Mouse (Mus musculus) ES-CJ7 (cell line): ENCODE results near the gene Tmem238.
"Not testable (repeated sequence)": the region's sequence is repeated elsewhere in the genome, so short reads cannot be mapped to it uniquely, and the experiment has no call there.

Experiments
- DNase-seq: peaks from one replicate; pipeline ENCODE4 v3.0.0; 2011; ENCODE audit warnings: low read depth, low spot score

Gene Tmem238

DNA sequence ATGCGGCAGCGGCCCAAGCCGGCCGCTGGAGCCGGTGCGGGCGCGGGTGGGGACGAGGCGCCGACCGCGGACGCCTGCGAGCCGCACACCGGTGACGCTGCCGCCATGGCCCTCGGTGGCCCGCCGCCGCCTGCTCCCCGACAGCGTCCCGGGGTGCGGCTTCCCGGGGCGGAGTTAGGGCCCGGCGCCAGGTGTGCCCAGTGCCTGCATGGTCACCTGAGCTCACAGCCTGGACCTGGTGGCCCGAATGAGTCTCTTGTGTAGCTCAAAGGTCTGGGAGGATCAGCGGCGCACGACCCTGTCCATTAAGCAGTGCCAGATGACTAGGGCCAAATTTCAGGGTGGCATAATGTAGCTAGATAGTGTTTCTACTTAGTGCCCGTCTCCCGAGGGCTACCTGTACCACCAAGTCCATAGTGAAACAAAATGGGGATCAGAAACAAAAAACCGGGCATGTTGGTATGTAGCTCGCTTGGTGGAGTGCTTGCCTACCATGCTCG is at the start of gene Tmem238:
Gene Tmem238, minus strand, starts transcription at position 221 of the 500 bp plus-strand sequence.
- DNase-seq: no peak

DNA sequence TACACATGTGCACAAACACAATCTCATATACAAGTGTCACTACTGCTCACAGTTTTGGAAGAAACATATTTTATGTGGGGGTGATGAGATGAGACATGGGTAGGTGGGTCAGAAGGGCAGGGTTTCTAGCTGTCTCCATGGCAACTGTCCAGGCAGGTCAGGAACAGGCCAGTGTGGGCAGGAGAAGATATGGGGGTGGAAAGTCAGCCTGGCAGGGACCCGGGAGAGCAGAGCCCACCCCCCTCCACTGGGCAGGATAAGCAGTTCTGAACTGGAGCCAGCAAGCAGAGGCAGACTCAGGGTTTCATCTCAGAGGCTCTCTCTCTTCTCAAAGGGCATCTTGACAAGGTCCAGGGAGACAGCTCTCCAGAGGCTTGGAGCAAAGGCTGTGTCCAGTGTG is 48.2 kb upstream of the Tmem238 start:
- DNase-seq: no peak

DNA sequence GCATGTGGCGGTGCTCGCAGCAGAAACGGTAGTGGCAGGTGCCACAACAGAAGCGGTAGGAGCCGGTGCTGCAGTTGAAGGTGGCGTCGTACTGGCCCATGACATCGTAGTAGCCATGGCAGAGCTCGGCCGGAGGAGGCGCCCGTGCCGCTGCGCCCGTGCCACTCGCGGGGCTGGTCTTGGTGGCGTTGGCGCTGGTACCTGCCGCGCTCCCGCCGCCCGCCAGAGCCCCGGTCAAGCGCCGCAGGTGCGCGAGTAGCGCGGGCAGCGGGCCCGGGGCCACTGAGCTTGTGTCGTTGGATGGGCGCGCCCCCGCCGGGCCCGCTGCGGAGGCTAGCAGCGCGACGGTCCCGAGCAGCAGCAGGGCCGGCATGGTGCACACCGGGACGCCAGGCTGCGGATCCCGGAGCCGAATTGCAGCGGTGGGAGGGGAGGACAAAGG is 46.9 kb upstream of the Tmem238 start:
- peak; percentile 79 for DNase-seq

DNA sequence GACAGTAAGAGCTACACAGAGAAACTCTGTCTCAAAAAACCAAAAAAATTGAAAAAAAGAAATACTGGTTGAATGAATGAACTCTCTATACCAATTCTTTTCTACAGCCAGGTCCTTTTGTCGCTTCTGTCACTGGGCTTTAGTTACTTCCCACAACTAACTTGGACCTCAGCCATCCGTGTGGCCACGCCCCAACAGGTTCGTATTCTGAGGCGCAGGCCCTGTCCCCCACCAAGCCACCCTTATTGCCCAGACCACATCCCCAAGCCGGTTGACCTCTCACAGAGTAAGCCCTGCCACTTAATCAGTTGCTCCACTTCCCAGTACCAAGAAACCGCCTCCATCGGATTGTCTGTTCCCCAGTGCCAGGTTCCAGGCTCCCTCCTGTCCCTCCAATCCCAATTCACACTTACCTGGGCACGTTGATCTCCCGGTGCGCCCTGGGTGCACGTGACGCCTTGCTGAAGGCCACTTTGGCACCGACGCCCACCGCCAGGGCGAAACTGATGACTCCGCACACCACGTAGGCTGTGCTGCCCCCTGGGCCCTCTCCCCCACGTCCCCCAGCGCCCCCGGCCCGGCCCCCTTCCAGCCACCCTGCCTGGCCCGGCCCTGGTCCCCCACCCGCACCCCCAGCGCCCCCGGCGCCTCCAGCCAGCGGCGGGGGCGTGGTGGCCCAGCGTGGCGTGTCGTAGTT is 46.3 kb upstream of the Tmem238 start:
- DNase-seq: no peak

DNA sequence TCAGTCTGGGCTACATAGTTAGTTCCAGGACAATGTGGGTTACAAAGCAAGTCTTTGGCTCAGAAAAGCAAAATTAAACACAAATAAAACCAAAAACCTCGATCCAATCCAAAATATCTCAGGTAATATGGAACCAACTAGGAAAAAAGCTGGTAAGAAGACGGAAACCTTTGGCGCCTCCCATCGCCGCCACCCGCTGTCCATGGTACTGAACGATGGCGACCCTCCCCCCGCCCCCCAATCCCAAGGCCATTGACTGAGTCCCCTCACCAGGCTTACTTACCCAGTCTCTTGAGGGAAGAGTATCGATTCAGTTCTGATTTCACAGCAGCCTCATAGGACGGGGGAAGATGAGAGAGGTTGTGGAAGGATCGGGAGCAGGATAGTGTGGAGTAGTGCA is 41.0 kb upstream of the Tmem238 start:
- DNase-seq: no peak

- peak; percentile 93 for DNase-seq
Observed at GRCm38 (mm10) chr7:4825365-4825764, 35.9 kb upstream of the Tmem238 start.

DNA sequence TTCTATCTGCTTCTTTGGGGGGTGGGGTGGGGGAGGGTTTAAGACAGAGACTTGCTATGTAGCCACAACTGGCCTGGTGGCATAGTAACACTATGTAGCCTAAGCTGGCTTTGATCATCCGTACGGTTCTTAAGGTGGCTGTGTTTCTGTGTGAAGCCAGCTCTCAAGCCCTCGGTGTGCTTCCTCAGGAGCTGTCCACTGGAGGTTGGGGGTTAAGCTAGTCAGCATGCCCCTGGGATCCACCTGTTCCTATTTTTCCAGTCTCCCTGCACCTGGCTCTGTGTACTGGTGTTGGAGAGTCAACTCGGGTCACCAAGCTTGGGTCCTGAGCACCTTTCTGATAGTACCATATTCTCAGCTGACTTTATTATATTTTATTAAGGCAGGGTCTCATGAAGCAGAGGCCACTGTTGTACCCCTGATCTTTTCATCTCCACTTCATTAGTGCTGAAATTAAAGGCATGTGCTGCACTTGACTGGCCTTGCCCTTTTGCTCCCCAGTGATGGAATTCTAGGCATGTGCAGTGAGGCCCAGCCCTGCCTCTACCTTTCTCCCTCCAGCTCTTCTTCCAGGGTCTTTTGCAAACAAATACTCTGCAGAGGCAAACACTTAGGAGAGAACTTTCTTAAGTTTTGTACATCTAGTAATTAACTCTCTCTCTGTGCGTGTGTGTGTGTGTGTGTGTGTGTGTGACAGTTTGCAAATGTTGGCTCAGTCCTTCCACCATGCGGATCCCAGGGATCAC is 32.9 kb upstream of the Tmem238 start:
- DNase-seq: peak; percentile 72

- DNase-seq: no peak
Observed at GRCm38 (mm10) chr7:4821690-4822089, 32.2 kb upstream of the Tmem238 start.

GRCm38 (mm10) chr7:4820925-4821324 is 31.5 kb upstream of the Tmem238 start:
- peak; percentile 99 for DNase-seq

GRCm38 (mm10) chr7:4816559-4816958 is 27.1 kb upstream of the Tmem238 start:
- no peak for DNase-seq

GRCm38 (mm10) chr7:4813105-4813791 is 23.8 kb upstream of the Tmem238 start:
- DNase-seq: no peak

GRCm38 (mm10) chr7:4812303-4813104 is 23.0 kb upstream of the Tmem238 start, which contains the start of gene Ube2s:
TSS of gene Ube2s (minus strand) at chr7:4812590.
- peak; percentile 100 for DNase-seq

DNA sequence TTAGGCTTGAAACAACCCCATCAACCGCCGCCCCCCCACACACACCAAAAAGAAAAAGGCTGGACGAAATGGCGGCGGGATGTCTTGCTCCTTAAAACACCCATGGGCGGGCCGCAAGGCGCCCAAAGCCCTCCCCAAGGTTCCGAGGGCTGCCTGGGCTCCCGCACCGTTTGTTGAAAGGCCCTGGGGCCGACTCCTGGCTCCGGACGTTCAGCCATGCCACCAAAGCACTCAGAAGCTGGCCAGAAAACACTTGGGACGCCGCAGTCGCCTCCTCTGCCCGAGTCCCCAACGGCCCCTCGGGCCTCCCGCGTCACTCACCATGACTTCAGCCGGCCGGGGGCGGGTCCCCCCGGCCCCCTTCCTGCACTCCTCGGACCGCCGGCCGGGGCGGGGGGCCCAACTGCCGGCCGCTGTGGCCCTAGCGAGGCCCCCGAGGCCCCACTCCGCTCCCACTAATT is 22.4 kb upstream of the Tmem238 start:
- DNase-seq: no peak

DNA sequence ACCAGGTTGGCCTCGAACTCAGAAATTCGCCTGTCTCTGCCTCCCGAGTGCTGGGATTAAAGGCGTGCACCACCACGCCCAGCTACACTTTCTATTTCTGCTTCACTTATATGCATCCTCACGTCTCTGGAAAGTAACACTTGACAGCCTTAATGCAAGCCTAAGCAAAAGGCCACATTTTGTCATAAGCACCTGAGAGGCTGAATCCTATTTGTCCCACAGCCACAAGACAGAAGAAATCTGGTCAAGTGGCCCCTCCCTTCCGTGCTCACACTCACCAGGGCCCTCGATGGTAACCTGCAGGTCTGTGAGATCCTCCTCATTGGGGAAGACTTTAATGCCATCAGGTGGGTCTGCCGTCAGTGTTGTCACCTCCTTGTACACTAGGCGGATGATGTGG is 21.7 kb upstream of the Tmem238 start:
- not testable (repeated sequence) for DNase-seq

DNA sequence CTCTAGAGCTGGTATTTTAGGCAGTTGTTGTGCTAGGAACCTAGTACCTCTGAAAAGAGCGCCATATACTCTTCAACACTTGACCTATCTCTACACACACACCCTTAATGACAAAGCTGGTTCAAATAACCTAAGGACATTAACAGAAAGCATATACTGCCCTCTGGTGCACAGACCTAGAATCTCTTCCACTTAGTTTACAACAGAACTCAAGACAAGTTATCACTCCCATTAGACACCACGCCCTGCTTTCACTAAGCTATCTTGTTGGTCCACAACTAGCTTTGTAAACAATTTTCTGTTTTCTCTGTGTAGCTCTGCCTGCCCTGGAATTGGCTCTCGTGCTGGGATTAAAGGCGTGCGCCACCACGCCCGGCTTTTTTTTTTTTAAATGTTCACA is 17.3 kb upstream of the Tmem238 start:
- DNase-seq: peak; percentile 80

DNA sequence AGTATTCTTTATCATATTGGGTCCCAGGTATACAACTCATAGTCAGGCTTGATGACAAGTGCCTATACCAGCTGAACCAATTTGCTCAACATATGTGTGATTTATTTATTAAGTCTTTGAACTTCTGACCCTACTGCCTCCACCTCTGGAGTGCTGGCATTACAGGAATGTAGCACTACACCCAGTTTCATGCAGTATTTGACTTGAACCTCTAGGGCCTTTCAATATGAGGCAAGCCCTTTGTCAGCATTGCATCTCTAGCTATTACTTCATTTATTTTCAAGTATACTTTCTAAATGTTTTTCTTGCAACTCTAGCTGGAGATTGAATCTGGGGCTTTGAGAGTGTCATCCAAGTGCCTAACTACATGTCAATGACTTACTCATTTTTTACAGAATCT is 12.8 kb upstream of the Tmem238 start:
- DNase-seq: no peak

- peak; percentile 82 for DNase-seq
Observed at GRCm38 (mm10) chr7:4795767-4796433, 6.4 kb upstream of the Tmem238 start.

GRCm38 (mm10) chr7:4794631-4795168 is 5.2 kb upstream of the Tmem238 start:
- no peak for DNase-seq

DNA sequence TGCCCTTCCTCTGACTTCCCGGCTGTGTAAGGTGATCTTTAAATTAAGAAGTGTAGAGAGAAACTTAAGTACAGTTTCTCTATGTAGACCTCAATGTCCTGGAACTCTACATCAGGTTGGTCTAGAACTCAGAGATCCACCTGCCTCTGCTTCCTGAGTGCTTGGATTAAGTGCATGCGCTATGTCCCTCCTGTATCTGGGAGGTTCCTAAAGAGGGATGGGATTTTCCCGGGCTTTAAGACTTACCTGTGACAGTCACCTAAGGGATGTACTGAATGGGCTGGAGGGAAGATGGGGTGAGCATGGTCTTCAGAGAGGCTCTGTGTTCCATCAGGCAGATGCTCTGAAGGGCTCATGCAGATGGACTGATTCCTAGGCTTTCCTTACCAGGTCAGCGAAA is 4.2 kb upstream of the Tmem238 start:
- no peak for DNase-seq

- DNase-seq: not testable (repeated sequence)
Observed at GRCm38 (mm10) chr7:4793248-4793647, 3.8 kb upstream of the Tmem238 start.
